ENCODE assay signal across 1 mouse cellular context in the genomic region with DNA sequence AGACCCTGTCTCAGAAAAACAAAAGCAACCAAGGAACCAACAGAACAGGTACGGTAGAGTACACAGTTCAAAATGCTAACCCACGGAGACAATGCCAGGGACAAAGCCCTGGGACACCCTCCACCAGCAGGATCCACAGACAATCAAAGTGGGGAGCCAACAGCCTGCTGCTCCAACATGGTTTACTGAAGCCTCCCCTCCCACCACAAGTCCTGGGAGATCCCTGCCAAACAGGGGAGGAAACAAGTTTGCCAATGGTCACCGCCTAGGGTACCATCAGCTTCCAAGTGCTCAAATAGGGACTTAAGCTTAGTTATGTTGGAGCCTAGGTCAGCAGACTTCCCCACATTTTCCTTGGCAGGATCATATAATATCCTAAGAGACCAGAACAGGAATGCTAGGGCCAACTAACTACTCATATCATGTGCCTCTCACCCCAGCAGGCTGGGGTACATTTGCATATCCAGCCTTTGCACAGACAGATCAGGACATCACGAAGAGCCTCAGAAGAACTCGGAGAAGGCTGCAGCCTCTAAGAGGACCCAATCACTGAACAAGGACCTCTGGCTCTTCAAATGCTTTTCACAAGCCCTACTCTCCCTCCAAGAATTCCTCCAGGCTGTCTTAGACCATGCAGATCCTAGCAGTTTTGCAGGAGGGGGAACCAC.
TF ChIP-seq lines count a peak whose summit lies in the region.

No protein-coding gene starts in this region.

TF ChIP-seq in CH12.LX, 34 proteins besides CTCF, POLR2A, EP300 and RAD21:
- TF ChIP-seq JUN (IDR thresholded peaks at IDR 0.05; ENCODE audit: insufficient read depth, low read depth, low read length) (no peak), MEF2A (IDR thresholded peaks at IDR 0.05; ENCODE audit: borderline replicate concordance, low read depth, low read length) (no peak), BHLHE40 (IDR thresholded peaks at IDR 0.05; ENCODE audit: low read depth, low read length) (peak; percentile 69), ZKSCAN1 (IDR thresholded peaks at IDR 0.05; ENCODE audit: borderline replicate concordance, low read depth, low read length) (no peak)
